Mouse (Mus musculus) embryonic facial prominence, embryonic 12.5 days (tissue): ENCODE results near the gene Defb46. TPM values are rescaled to one million over a fixed set of nuclear protein-coding genes. Genes with fewer than 3 reads are reported as not detected.
A peak's percentile ranks its signal among the peaks of the same experiment; 100 is the strongest.

Experiments used
- ATAC-seq: fragments of 200-750 bp; cut with Nextera tagmentation; 2 replicates; pipeline ENCODE4 v1.8.0; 2017; ENCODE audit not compliant: insufficient number of reproducible peaks, insufficient read depth, low FRiP score, low TSS enrichment
- H3K27ac ChIP-seq: fragments of 300-500 bp; sonication (generic); 2 replicates; pipeline ENCODE4 v1.5.1; 2016; ENCODE audit warnings: mild to moderate bottlenecking
- H3K27me3 ChIP-seq: fragments of 300-500 bp; sonication (generic); 2 replicates; pipeline ENCODE4 v1.6.1; 2016; ENCODE audit warnings: mild to moderate bottlenecking, moderate library complexity
- H3K36me3 ChIP-seq: fragments of 300-500 bp; sonication (generic); 2 replicates; pipeline ENCODE4 v1.6.1; 2016; ENCODE audit warnings: mild to moderate bottlenecking
- H3K4me1 ChIP-seq: fragments of 300-500 bp; sonication (generic); 2 replicates; pipeline ENCODE4 v1.6.1; 2016
- H3K4me2 ChIP-seq: fragments of 300-500 bp; sonication (generic); replicated peaks from 2 replicates; pipeline ENCODE4 v1.6.1; 2016; ENCODE audit warnings: mild to moderate bottlenecking, moderate library complexity
- H3K4me3 ChIP-seq: fragments of 300-500 bp; sonication (generic); 2 replicates; pipeline ENCODE4 v1.5.1; 2016; ENCODE audit warnings: mild to moderate bottlenecking
- H3K9ac ChIP-seq: fragments of 300-500 bp; sonication (generic); 2 replicates; pipeline ENCODE4 v1.6.1; 2016; ENCODE audit warnings: mild to moderate bottlenecking, moderate library complexity
- H3K9me3 ChIP-seq: fragments of 300-500 bp; sonication (generic); 2 replicates; pipeline ENCODE4 v1.6.1; 2016; ENCODE audit warnings: mild to moderate bottlenecking, moderate library complexity
- WGBS: fragments of 180-500 bp; shearing (Covaris S2); methylation state at CpG from one replicate; pipeline ENCODE4 v1.1.7; 2016; 5-methylcytosine and 5-hydroxymethylcytosine counted together
- polyA plus RNA-seq: library from polyadenylated mRNA; unstranded; fragments of >200 nt; fragmentation: Nextera tagmentation; extraction: Ambion mirVana; gene quantifications from 2 replicates; pipeline ENCODE4 v1.2.1, GENCODE M21; 2016

Gene Defb46
- not detected in 2 replicates for polyA plus RNA-seq

GRCm38 (mm10) chr8:19239616-19240015, at the start of gene Defb46:
TSS of gene Defb46 (plus strand) at chr8:19239916.
- no peaks in the 10 kb centered on the region for H3K4me1 ChIP-seq
- no peaks in the 10 kb centered on the region for H3K27me3 ChIP-seq
- WGBS, result 65% methylated on average over 2 of the region's 2 CpGs
- no peak within 1 kb of the TSS for H3K9ac ChIP-seq
- no peak for ATAC-seq
- no peak within 1 kb of the TSS for H3K27ac ChIP-seq
- H3K4me3 ChIP-seq, result no peak within 1 kb of the TSS
- H3K9me3 ChIP-seq, result no peaks in the 10 kb centered on the region
- no peaks in the 10 kb centered on the region for H3K36me3 ChIP-seq
- H3K4me2 ChIP-seq, result no peak within 1 kb of the TSS

GRCm38 (mm10) chr8:19225161-19225560, 14.6 kb upstream of the Defb46 start, which contains the start of gene Defb6:
TSS of gene Defb6 (plus strand) at chr8:19225478.
- no peaks in the 10 kb centered on the region for H3K36me3 ChIP-seq
- no peak within 1 kb of the TSS for H3K4me3 ChIP-seq
- H3K4me2 ChIP-seq, result no peak within 1 kb of the TSS
- H3K9ac ChIP-seq, result no peak within 1 kb of the TSS
- ATAC-seq, result no peak
- H3K27ac ChIP-seq, result no peak within 1 kb of the TSS
- H3K27me3 ChIP-seq, result no peaks in the 10 kb centered on the region
- H3K9me3 ChIP-seq, result no peaks in the 10 kb centered on the region
- 59% methylated on average over 1 of the region's 1 CpGs for WGBS
- no peaks in the 10 kb centered on the region for H3K4me1 ChIP-seq

- Histone ChIP-seq H3K36me3 (no peaks in the 10 kb centered on the region), H3K4me2 (no peak overlapping the region), H3K4me1 (no peaks in the 10 kb centered on the region), H3K9me3 (no peaks in the 10 kb centered on the region), H3K9ac (no peak overlapping the region), H3K27me3 (no peaks in the 10 kb centered on the region), H3K4me3 (no peak overlapping the region), H3K27ac (no peak overlapping the region)
- WGBS, result 80% methylated on average over 1 of the region's 1 CpGs
- ATAC-seq, result no peak
These were observed 1.6 kb upstream of the Defb46 start for GRCm38 (mm10) chr8:19238101-19238500.

GRCm38 (mm10) chr8:19247280-19247679, 7.6 kb downstream of the Defb46 start, which contains the start of gene Defb5:
TSS of gene Defb5 (plus strand) at chr8:19247580.
- Histone ChIP-seq H3K27ac (no peak within 1 kb of the TSS), H3K36me3 (no peaks in the 10 kb centered on the region), H3K4me3 (no peak within 1 kb of the TSS), H3K9me3 (no peaks in the 10 kb centered on the region), H3K9ac (no peak within 1 kb of the TSS), H3K4me2 (no peak within 1 kb of the TSS), H3K4me1 (no peaks in the 10 kb centered on the region), H3K27me3 (no peaks in the 10 kb centered on the region)
- WGBS, result 88% methylated on average over 5 of the region's 5 CpGs
- ATAC-seq, result no peak

GRCm38 (mm10) chr8:19258136-19258535, 18.4 kb downstream of the Defb46 start:
- Histone ChIP-seq H3K9me3 (0 out of 2 replicates have a peak, but pooled peaks cover 3% of the 10 kb centered on the region), H3K4me1 (no peaks in the 10 kb centered on the region), H3K36me3 (no peaks in the 10 kb centered on the region), H3K27me3 (no peaks in the 10 kb centered on the region), H3K9ac (no peak overlapping the region), H3K4me3 (no peak overlapping the region), H3K27ac (no peak overlapping the region), H3K4me2 (no peak overlapping the region)
- no peak for ATAC-seq

GRCm38 (mm10) chr8:19259667-19260066, 20.0 kb downstream of the Defb46 start:
- 47% methylated on average over 3 of the region's 3 CpGs for WGBS
- no peaks in the 10 kb centered on the region for H3K4me1 ChIP-seq
- no peak overlapping the region for H3K9ac ChIP-seq
- no peaks in the 10 kb centered on the region for H3K36me3 ChIP-seq
- no peak overlapping the region for H3K4me3 ChIP-seq
- no peak overlapping the region for H3K4me2 ChIP-seq
- 0 out of 2 replicates have a peak, but pooled peaks have one; percentile 28 for ATAC-seq
- H3K9me3 ChIP-seq, result 0 out of 2 replicates have a peak, but pooled peaks cover 3% of the 10 kb centered on the region
- no peak overlapping the region for H3K27ac ChIP-seq
- H3K27me3 ChIP-seq, result no peaks in the 10 kb centered on the region

Other genes with a start within 250 kb of the Defb46 start
- not detected in 2 replicates for gene Defb37, start 248.9 kb upstream of the Defb46 start, polyA plus RNA-seq
- not detected in 2 replicates for gene Defb38, start 213.3 kb upstream of the Defb46 start, polyA plus RNA-seq
- gene Defb39, start 175.1 kb upstream of the Defb46 start, polyA plus RNA-seq, result not detected in 2 replicates
- not detected in 2 replicates for gene Defb12, start 125.1 kb upstream of the Defb46 start, polyA plus RNA-seq
- gene Defb34, start 116.2 kb upstream of the Defb46 start, polyA plus RNA-seq, result not detected in 2 replicates
- not detected in 2 replicates for gene Gm45826, start 99.1 kb upstream of the Defb46 start, polyA plus RNA-seq
- gene Defb14, start 45.6 kb upstream of the Defb46 start, polyA plus RNA-seq, result not detected in 2 replicates
- not detected in 2 replicates for gene Defb4, start 41.2 kb upstream of the Defb46 start, polyA plus RNA-seq
- gene Defb6, start 14.4 kb upstream of the Defb46 start, polyA plus RNA-seq, result not detected in 2 replicates
- gene Defb5, start 7.7 kb downstream of the Defb46 start, polyA plus RNA-seq, result not detected in 2 replicates
- not detected in 2 replicates for gene Defb3, start 53.4 kb downstream of the Defb46 start, polyA plus RNA-seq
- gene Defb8, start 207.7 kb downstream of the Defb46 start, polyA plus RNA-seq, result not detected in 2 replicates